Mouse (Mus musculus) thymus, adult 2 months (tissue): Measurements from ENCODE around the gene 9630041A04Rik. TPM values are rescaled to one million over a fixed set of nuclear protein-coding genes. Genes with fewer than 3 reads are reported as not detected.

Experiments used
- DNase-seq: peaks from one replicate; pipeline ENCODE4 v3.0.0; 2021
- H3K27ac ChIP-seq: fragments of 200-500 bp; 2 replicates; pipeline ENCODE4 v1.5.1; 2012; ENCODE audit warnings: low read length, control low read depth; ENCODE audit not compliant: control insufficient read depth, insufficient read depth
- H3K27me3 ChIP-seq: fragments of 200-500 bp; 2 replicates; pipeline ENCODE4 v1.6.1; 2012; ENCODE audit warnings: mild to moderate bottlenecking, low read length, moderate library complexity, mixed read lengths; ENCODE audit not compliant: control insufficient read depth, insufficient read depth
- H3K36me3 ChIP-seq: fragments of 200-500 bp; 2 replicates; pipeline ENCODE4 v1.6.1; 2012; ENCODE audit warnings: mild to moderate bottlenecking, low read length, moderate library complexity; ENCODE audit not compliant: control insufficient read depth, insufficient read depth
- H3K4me1 ChIP-seq: fragments of 200-500 bp; replicated peaks from 2 replicates; pipeline ENCODE4 v1.6.1; 2012; ENCODE audit warnings: low read length; ENCODE audit not compliant: control insufficient read depth, insufficient read depth
- H3K4me3 ChIP-seq: fragments of 200-500 bp; 2 replicates; pipeline ENCODE4 v1.5.1; 2012; ENCODE audit warnings: mild to moderate bottlenecking, low read length, control low read depth, moderate library complexity; ENCODE audit not compliant: control insufficient read depth, insufficient read depth
- CTCF ChIP-seq: fragments of 200-500 bp; IDR thresholded peaks from 2 replicates; pipeline ENCODE4 v1.5.1; 2012; ENCODE audit warnings: mild to moderate bottlenecking, control low read depth, low read length, moderate library complexity, borderline replicate concordance; ENCODE audit not compliant: control insufficient read depth, poor library complexity, insufficient read depth; ENCODE audit errors: extremely low read depth
- POLR2A ChIP-seq: fragments of 200-500 bp; IDR thresholded peaks from 2 replicates; pipeline ENCODE4 v1.6.1; 2012; ENCODE audit warnings: mild to moderate bottlenecking, low read length, control low read depth, moderate library complexity; ENCODE audit not compliant: control insufficient read depth, poor library complexity, insufficient read depth; ENCODE audit errors: extremely low read depth
- WGBS: fragments of 180-500 bp; shearing (Covaris S2); methylation state at CpG from one replicate; pipeline ENCODE4 v1.1.7; 2018; 5-methylcytosine and 5-hydroxymethylcytosine counted together
- polyA plus RNA-seq: library from polyadenylated mRNA; depleted of rRNA; stranded (reverse); fragments of >200 nt; gene quantifications from 2 replicates; pipeline ENCODE4 v1.2.3, GENCODE M21; 2012

9630041A04Rik gene
- polyA plus RNA-seq, 1 experiment, result not detected

DNA sequence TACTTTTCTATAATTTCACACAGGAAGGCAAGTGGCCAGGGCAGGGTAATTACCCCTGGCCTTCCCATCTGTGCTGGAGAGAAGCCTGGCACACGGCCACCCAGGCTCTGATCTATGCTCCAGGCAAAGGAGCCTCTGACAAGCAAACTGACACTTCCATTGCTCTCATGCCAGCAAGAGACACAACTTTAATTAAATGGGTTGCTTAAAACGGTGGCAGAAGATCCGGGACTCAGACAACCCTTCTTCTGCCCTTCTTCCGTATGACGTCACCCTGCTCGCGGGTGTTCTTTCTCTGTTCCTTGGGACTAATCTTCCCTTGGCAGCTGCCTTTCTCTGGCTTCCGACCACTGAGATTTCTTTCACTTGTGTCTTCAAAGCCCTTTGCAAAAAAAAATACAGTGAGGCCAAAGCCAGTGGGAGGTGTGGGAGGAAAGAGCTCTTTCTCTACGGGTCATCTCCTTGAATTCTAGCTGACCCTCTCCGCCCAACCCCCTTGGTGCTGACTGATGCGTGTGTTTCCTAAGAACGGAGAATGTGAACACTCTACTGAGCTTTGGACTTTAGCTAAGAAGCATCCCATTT lies 932 bp downstream of the 9630041A04Rik start:
- TF ChIP-seq POLR2A (no peak), CTCF (no peak)
- Histone ChIP-seq H3K4me3 (no peak overlapping the region), H3K36me3 (no peaks in the 10 kb centered on the region), H3K4me1 (no peaks in the 10 kb centered on the region), H3K27ac (no peak overlapping the region), H3K27me3 (no peaks in the 10 kb centered on the region)
- 92% methylated on average over 12 of the region's 12 CpGs for WGBS
- DNase-seq, result no peak

GRCm38 (mm10) chr9:101863130-101863529 lies 1.5 kb downstream of the 9630041A04Rik start:
- Histone ChIP-seq H3K4me3 (no peak overlapping the region), H3K36me3 (no peaks in the 10 kb centered on the region), H3K4me1 (no peaks in the 10 kb centered on the region), H3K27ac (no peak overlapping the region), H3K27me3 (no peaks in the 10 kb centered on the region)
- 89% methylated on average over 5 of the region's 5 CpGs for WGBS
- TF ChIP-seq CTCF (no peak), POLR2A (no peak)
- no peak for DNase-seq

GRCm38 (mm10) chr9:101868593-101868992 lies 7.0 kb downstream of the 9630041A04Rik start:
- Histone ChIP-seq H3K36me3 (no peaks in the 10 kb centered on the region), H3K27ac (no peak overlapping the region), H3K27me3 (no peaks in the 10 kb centered on the region), H3K4me3 (no peak overlapping the region), H3K4me1 (no peaks in the 10 kb centered on the region)
- no peak for DNase-seq
- no peak for TF ChIP-seq POLR2A
- no peak for TF ChIP-seq CTCF
- 95% methylated on average over 6 of the region's 6 CpGs for WGBS

DNA sequence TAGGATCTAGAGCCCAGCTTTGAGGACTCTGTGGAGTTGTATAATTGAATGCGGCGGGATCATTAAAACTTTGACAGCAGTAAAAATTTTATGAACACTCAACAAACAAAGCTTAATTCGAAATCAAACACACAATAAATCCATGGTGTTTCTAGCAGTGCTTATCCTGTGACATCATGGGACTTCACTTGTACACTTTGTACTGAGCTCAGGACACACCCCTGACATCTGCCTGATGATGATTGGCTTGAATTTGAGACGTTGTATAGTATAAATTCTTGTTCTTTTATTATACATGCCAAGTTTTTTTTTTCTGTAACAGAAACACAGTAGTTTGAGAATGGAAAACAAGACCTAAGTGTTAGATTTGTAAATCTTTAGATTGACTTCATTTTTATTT lies 8.4 kb downstream of the 9630041A04Rik start:
- H3K27me3 ChIP-seq, result no peaks in the 10 kb centered on the region
- H3K4me3 ChIP-seq, result no peak overlapping the region
- no peak for DNase-seq
- H3K4me1 ChIP-seq, result no peaks in the 10 kb centered on the region
- TF ChIP-seq POLR2A (no peak), CTCF (no peak)
- no peaks in the 10 kb centered on the region for H3K36me3 ChIP-seq
- WGBS, result 78% methylated on average over 4 of the region's 4 CpGs
- H3K27ac ChIP-seq, result no peak overlapping the region

- no peak for TF ChIP-seq POLR2A
- TF ChIP-seq CTCF, result no peak
- Histone ChIP-seq H3K4me3 (no peak overlapping the region), H3K27me3 (no peaks in the 10 kb centered on the region), H3K36me3 (no peaks in the 10 kb centered on the region), H3K4me1 (no peaks in the 10 kb centered on the region), H3K27ac (no peak overlapping the region)
- DNase-seq, result no peak
- WGBS, result 86% methylated on average over 1 of the region's 1 CpGs
Observed at GRCm38 (mm10) chr9:101875306-101875705, 13.7 kb downstream of the 9630041A04Rik start.

DNA sequence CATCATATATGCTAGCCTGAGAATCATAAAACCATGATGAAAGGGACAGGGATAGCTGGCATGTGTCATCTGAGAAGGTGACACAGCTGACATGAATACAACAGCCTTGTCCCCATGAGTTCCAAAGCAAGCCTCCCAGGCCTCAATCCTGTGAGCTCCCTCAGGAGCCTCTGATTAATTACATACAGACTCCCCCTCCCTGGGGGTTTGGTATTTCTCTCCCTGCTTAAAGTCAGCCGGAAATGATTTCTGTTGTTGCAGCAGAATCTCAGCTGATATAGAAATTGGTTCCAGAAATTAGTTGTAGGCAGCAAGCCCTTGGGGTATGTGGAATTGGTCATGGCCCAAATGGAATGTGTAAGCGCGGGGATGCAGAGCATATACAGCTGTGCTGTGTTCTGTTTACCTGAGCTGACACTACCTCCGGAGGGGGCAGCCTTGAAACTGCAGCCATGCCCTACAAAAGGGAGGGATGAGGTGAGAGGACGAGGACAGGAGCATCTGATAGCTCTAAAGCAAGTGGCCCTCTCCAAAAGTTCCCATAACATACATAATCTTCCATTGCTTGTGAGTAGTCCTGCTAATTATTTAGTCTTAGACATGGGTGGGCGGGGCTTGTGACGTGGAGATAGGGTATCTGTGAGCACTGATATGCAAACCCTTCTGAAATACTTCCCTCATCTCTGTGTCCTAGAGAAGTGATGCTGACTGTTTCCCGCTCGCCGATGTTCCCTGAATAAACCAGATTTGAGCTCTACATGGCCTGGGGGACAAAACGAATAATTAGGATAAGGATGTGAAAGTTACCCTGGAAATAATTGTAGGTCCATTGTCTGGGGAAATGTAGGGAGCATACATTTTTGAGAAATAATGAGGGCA lies 15.7 kb downstream of the 9630041A04Rik start:
- no peaks in the 10 kb centered on the region for H3K4me1 ChIP-seq
- no peaks in the 10 kb centered on the region for H3K36me3 ChIP-seq
- no peak overlapping the region for H3K4me3 ChIP-seq
- 85% methylated on average over 11 of the region's 11 CpGs for WGBS
- no peaks in the 10 kb centered on the region for H3K27me3 ChIP-seq
- DNase-seq, result no peak
- no peak overlapping the region for H3K27ac ChIP-seq
- TF ChIP-seq POLR2A, result no peak
- no peak for TF ChIP-seq CTCF

DNA sequence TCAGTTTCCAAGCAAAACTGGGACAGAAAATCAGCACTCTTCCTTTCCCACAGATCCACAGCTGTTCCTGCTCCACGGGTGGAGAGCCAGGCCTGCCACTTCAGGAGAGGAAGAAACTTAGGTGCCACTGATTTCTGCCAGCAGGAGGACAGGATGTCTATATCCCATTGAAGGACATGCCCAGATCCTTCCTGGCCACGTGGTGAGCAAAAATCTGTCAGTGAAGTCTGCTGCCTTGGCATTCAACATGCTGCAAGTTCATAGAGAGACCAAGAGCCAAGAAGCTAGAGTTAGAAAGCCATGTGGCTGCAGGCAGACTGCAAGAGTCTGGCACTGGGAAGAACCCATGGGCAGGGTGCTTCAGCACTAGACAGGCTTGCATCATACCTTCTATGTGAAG lies 21.7 kb downstream of the 9630041A04Rik start:
- no peak for DNase-seq
- Histone ChIP-seq H3K36me3 (no peaks in the 10 kb centered on the region), H3K4me1 (no peaks in the 10 kb centered on the region), H3K27me3 (no peaks in the 10 kb centered on the region), H3K4me3 (no peak overlapping the region), H3K27ac (no peak overlapping the region)
- 46% methylated on average over 2 of the region's 2 CpGs for WGBS
- TF ChIP-seq CTCF, result no peak
- TF ChIP-seq POLR2A, result no peak
